Mouse (Mus musculus): ENCODE data around the gene Loxl1.

- TF ChIP-seq CTCF (IDR thresholded peaks at IDR 0.05; ENCODE audit: low read depth) = no peak
- TF ChIP-seq EP300 (IDR thresholded peaks at IDR 0.05; ENCODE audit: low read depth) = no peak
Measured at GRCm38 (mm10) chr9:58243696-58244095, 69.3 kb downstream of the Loxl1 start.

Data from liver, postnatal 0 days (tissue).